In the genomic region with DNA sequence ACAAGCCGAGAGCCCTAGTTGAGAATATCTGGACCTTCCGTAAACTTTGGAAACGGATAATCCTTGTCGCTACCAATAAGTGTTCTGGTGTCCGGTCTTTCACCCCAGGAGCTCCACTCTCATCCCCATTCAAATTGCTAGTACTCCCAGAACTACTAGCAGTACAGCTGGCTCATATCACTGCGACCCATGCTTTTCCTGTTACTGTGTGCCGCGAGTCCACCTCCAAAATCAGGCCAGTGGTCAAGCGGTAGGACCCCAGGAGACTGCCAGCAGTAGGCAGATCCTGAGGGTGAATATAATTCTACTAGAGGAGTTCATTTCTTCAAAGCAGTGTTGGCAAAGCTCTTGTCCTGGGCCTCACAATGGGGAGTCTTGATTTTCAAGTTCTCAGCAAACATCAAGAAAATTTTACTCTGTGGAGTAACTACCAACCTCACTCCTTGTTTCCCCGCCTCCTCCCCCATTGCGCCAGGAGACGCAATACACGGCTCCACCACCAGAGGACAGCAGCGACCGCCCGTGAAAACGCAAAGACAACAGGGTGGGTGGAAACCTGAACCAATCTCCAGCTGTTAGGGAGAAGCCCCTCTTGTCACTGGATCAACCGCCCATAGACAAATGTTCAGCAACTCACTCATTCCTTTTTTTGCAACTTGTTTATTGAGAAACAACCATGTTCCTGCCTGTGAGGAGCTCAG, we compare ENCODE assay signal across 8 mouse cellular contexts. TPM values are rescaled to one million over a fixed set of nuclear protein-coding genes. Genes with fewer than 3 reads are reported as not detected.
DNase-seq lines count a peak whose midpoint lies in the region; ATAC-seq lines count a peak whose summit lies in the region.

No protein-coding gene starts in this region.

- H3K4me3 ChIP-seq in hindbrain, embryonic 11.5 days (ENCODE audit: low read depth, low read length) = peak overlapping the region; percentile 3; the same call in 1 of the 2 replicates

- peak overlapping the region; percentile 43; the same call in 1 of the 2 replicates for H3K27ac ChIP-seq in hindbrain, embryonic 11.5 days (ENCODE audit: low read depth, low read length)

- peak; percentile 89 for DNase-seq in Muller cell, postnatal 12 days (ENCODE audit: inconsistent ontology term)
- DNase-seq in cerebellum, postnatal 10 days = peak; percentile 92 to 95
- peak; percentile 75 to 95 for DNase-seq in frontal cortex, adult 2 months (ENCODE audit: extremely low spot score in 1 of 2, low spot score in 1 of 2)
- peak; percentile 92 for DNase-seq in hindbrain, embryonic 11.5 days (ENCODE audit: low spot score)
- DNase-seq in layer of hippocampus, postnatal 25 days (ENCODE audit: extremely low spot score in 1 of 2, low spot score in 1 of 2) = peak; percentile 90 to 91
- peak; percentile 89 for DNase-seq in lung, postnatal 25 days (ENCODE audit: low spot score)
- peak; percentile 83 for DNase-seq in retina, embryonic 14.5 days (ENCODE audit: low spot score)
- peak; percentile 90 for DNase-seq in thymus, postnatal 4 days

- H3K36me3 ChIP-seq in hindbrain, embryonic 11.5 days (ENCODE audit: control insufficient read depth, insufficient read depth, low read length) = no peaks in the 10 kb centered on the region

- 15% methylated on average over 18 of the region's 18 CpGs for WGBS in hindbrain, embryonic 11.5 days

- H3K4me2 ChIP-seq in hindbrain, embryonic 11.5 days (replicated peaks; ENCODE audit: low read depth, low read length) = peak overlapping the region; percentile 4; the same call in 1 of the 2 replicates

- H3K4me1 ChIP-seq in hindbrain, embryonic 11.5 days (replicated peaks; ENCODE audit: control insufficient read depth, insufficient read depth, low read length) = peaks cover 32% of the 10 kb centered on the region

- H3K9ac ChIP-seq in hindbrain, embryonic 11.5 days (ENCODE audit: low read depth, low read length) = no peak overlapping the region

- no peaks in the 10 kb centered on the region for H3K9me3 ChIP-seq in hindbrain, embryonic 11.5 days (ENCODE audit: control insufficient read depth, low read length)

- H3K27me3 ChIP-seq in hindbrain, embryonic 11.5 days (ENCODE audit: control insufficient read depth, insufficient read depth, low read length) = no peaks in the 10 kb centered on the region

- ATAC-seq in hindbrain, embryonic 11.5 days (ENCODE audit: low FRiP score) = no peak

RNA-seq across cellular contexts. Expression of gene Rhof, which starts 0.7 kb away (rescaled TPM):
- 37.7 and 43.4 TPM in 2 replicates for polyA plus RNA-seq in frontal cortex, adult 2 months (2012; rRNA removed)
- 1.7 and 2.0 TPM in 2 replicates for polyA plus RNA-seq in hindbrain, embryonic 11.5 days (2014; fragmentation: Nextera tagmentation; extraction: Ambion mirVana)
- total RNA-seq in layer of hippocampus, postnatal 25 days (2021) = 10 to 100 TPM; 47.2 to 48.7 TPM

RNA-seq across cellular contexts. Expression of gene Setd1b, which starts 8.8 kb away (rescaled TPM):
- polyA plus RNA-seq in frontal cortex, adult 2 months (2012; rRNA removed) = 12.7 and 13.1 TPM in 2 replicates
- polyA plus RNA-seq in hindbrain, embryonic 11.5 days (2014; fragmentation: Nextera tagmentation; extraction: Ambion mirVana) = 11.0 and 14.2 TPM in 2 replicates
- 10 to 100 TPM; 26.1 to 36.5 TPM for total RNA-seq in layer of hippocampus, postnatal 25 days (2021)

RNA-seq across cellular contexts. Expression of gene Psmd9, which starts 36.0 kb away (rescaled TPM):
- 26.3 and 30.2 TPM in 2 replicates for polyA plus RNA-seq in frontal cortex, adult 2 months (2012; rRNA removed)
- polyA plus RNA-seq in hindbrain, embryonic 11.5 days (2014; fragmentation: Nextera tagmentation; extraction: Ambion mirVana) = 73.5 and 78.7 TPM in 2 replicates
- 10 to 100 TPM; 26.1 to 28.4 TPM for total RNA-seq in layer of hippocampus, postnatal 25 days (2021)

RNA-seq across cellular contexts. Expression of gene Hpd, which starts 49.3 kb away (rescaled TPM):
- not detected in 2 replicates for polyA plus RNA-seq in frontal cortex, adult 2 months (2012; rRNA removed)
- polyA plus RNA-seq in hindbrain, embryonic 11.5 days (2014; fragmentation: Nextera tagmentation; extraction: Ambion mirVana) = not detected in 2 replicates
- total RNA-seq in layer of hippocampus, postnatal 25 days (2021) = not detected

Comparison
In these comparisons a context has a peak if more than half of its experiments do, and no peak if none do; other contexts are left out.
1. RNA of gene Rhof, which starts 0.7 kb away (polyA plus RNA-seq): 37.7 to 43.4 TPM in frontal cortex, adult 2 months; 1.7 to 2.0 TPM in hindbrain, embryonic 11.5 days; every median in the first group is over 10 times any median in the second.
2. Peak in every context shown above with its lines, with median percentiles within 50 percentile points of each other: DNase-seq.